Mouse (Mus musculus) liver, adult 2 months (tissue): Measurements from ENCODE around the gene Map4k1. TPM values are rescaled to one million over a fixed set of nuclear protein-coding genes. Genes with fewer than 3 reads are reported as not detected.
"Not testable (repeated sequence)": the region's sequence is repeated elsewhere in the genome, so short reads cannot be mapped to it uniquely, and the experiment has no call there.

Experiments used
- DNase-seq: peaks from one replicate; pipeline ENCODE4 v3.0.0-alpha.2; 2011; ENCODE audit warnings: low read depth, low spot score; ENCODE audit errors: extremely low read depth
- H3K27ac ChIP-seq: fragments of 200-500 bp; replicated peaks from 2 replicates; pipeline ENCODE4 v1.5.1; 2012; ENCODE audit warnings: low read depth, mild to moderate bottlenecking, control low read depth, inconsistent platforms, low read length; ENCODE audit not compliant: insufficient read depth
- H3K27me3 ChIP-seq: fragments of 200-500 bp; 2 replicates; pipeline ENCODE4 v1.6.1; 2012; ENCODE audit warnings: mild to moderate bottlenecking, moderate library complexity, low read length, inconsistent platforms; ENCODE audit not compliant: control insufficient read depth, insufficient read depth
- H3K36me3 ChIP-seq: fragments of 200-500 bp; 2 replicates; pipeline ENCODE4 v1.6.1; 2012; ENCODE audit warnings: low read length, inconsistent platforms; ENCODE audit not compliant: control insufficient read depth, insufficient read depth
- H3K4me1 ChIP-seq: fragments of 200-500 bp; 2 replicates; pipeline ENCODE4 v1.6.1; 2011; ENCODE audit warnings: low read length; ENCODE audit not compliant: control insufficient read depth, insufficient read depth
- H3K4me3 ChIP-seq: fragments of 200-500 bp; 2 replicates; pipeline ENCODE4 v1.5.1; 2011; ENCODE audit warnings: low read depth, mild to moderate bottlenecking, control low read depth, low read length, moderate library complexity; ENCODE audit not compliant: insufficient read depth
- H3K79me2 ChIP-seq: fragments of 200-500 bp; 2 replicates; pipeline ENCODE4 v1.6.1; 2012; ENCODE audit warnings: inconsistent platforms, mild to moderate bottlenecking, low read length, moderate library complexity; ENCODE audit not compliant: control insufficient read depth, insufficient read depth
- H3K9ac ChIP-seq: fragments of 200-500 bp; 2 replicates; pipeline ENCODE4 v1.6.1; 2012; ENCODE audit warnings: low read depth, mild to moderate bottlenecking, control low read depth, inconsistent platforms, low read length
- CTCF ChIP-seq: fragments of 200-500 bp; IDR thresholded peaks from 2 replicates; pipeline ENCODE4 v1.5.1; 2011; ENCODE audit warnings: low read depth, low read length, control low read depth
- POLR2A ChIP-seq: fragments of 200-500 bp; IDR thresholded peaks from 2 replicates; pipeline ENCODE4 v1.6.1; 2011; ENCODE audit warnings: low read length, control low read depth; ENCODE audit not compliant: insufficient read depth; ENCODE audit errors: extremely low read depth
- WGBS: fragments of 180-500 bp; shearing (Covaris S2); methylation state at CpG from one replicate; pipeline ENCODE4 v1.1.7; 2018; 5-methylcytosine and 5-hydroxymethylcytosine counted together
- polyA plus RNA-seq: library from polyadenylated mRNA; depleted of rRNA; stranded (reverse); fragments of >200 nt; gene quantifications from 2 replicates; pipeline ENCODE4 v1.2.3, GENCODE M21; 2012
- total RNA-seq: library from RNA; depleted of rRNA; stranded (reverse); fragments of >200 nt; gene quantifications from 2 replicates; pipeline ENCODE4 v1.2.3, GENCODE M21; 2014

Gene Map4k1
- total and polyA plus RNA-seq, 2 experiments = 0.18 to 1.5 TPM

DNA sequence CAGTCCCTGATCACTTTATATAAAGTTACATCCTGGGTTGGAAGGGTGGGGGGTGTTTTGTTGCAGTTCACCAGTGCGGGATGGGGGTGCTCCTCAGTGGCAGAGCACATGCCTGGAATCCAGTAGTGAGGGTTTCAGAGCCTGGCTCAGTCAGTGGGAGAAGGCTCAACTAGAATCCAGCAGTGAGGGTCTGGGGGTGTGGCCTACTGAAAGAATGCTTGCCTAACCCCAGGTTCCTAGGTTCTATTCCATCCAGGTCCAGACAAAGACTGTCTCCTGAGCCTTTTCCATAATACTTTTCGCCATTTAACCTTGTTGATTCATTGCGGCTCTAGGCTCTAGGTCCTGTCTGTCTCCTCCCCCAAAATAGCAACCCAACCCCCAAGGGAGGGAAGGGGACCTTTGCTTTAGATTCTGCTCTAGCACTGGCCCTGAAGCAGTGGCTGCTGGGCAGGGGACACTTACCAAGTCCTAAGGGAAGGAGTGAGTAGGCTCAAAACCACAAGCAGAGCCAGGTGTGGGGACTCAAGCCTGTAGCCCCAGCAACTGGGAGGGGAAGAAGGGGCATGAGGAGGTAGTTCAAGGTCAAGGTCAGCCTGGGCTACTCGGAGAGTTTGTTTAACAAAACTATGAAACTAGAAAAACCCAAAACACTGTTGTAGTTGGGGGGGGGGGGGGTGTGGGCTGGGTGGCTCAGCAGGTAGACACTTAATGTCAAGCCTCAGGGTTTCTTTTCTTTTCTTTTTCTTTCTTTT is 14.9 kb upstream of the Map4k1 start:
- 75% methylated on average over 4 of the region's 4 CpGs for WGBS

GRCm38 (mm10) chr7:28968120-28968519 is 13.7 kb upstream of the Map4k1 start:
- 95% methylated on average over 8 of the region's 8 CpGs for WGBS
- not testable (repeated sequence) for H3K27ac ChIP-seq, H3K27me3 ChIP-seq, H3K9ac ChIP-seq, DNase-seq, H3K79me2 ChIP-seq, H3K36me3 ChIP-seq, H3K4me3 ChIP-seq
- peaks cover 20% of the 10 kb centered on the region; the same call in 1 of the 2 replicates for H3K4me1 ChIP-seq

More for the DNA sequence above, 14.9 kb upstream of the Map4k1 start:
- H3K9ac ChIP-seq = no peak overlapping the region
- H3K4me1 ChIP-seq = peaks cover 20% of the 10 kb centered on the region; the same call in 1 of the 2 replicates
- DNase-seq = no peak
- H3K79me2 ChIP-seq = peaks cover 1% of the 10 kb centered on the region
- H3K4me3 ChIP-seq = no peak overlapping the region
- TF ChIP-seq POLR2A = no peak
- TF ChIP-seq CTCF = no peak
- no peak overlapping the region for H3K27ac ChIP-seq
- H3K36me3 ChIP-seq = no peaks in the 10 kb centered on the region; the same call in 1 of the 2 replicates
- no peaks in the 10 kb centered on the region for H3K27me3 ChIP-seq

- no peak for DNase-seq
- 100% methylated on average over 1 of the region's 1 CpGs for WGBS
- no peaks in the 10 kb centered on the region for H3K79me2 ChIP-seq
- H3K4me3 ChIP-seq = no peak overlapping the region
- H3K36me3 ChIP-seq = no peaks in the 10 kb centered on the region; the same call in 1 of the 2 replicates
- TF ChIP-seq POLR2A (no peak), CTCF (no peak)
- H3K9ac ChIP-seq = no peak overlapping the region
- H3K4me1 ChIP-seq = peaks cover 20% of the 10 kb centered on the region; the same call in 1 of the 2 replicates
- H3K27me3 ChIP-seq = no peaks in the 10 kb centered on the region
- H3K27ac ChIP-seq = 0 out of 2 replicates have a peak overlapping the region, but pooled peaks have one; percentile 30
Observed at GRCm38 (mm10) chr7:28969271-28969670, 12.6 kb upstream of the Map4k1 start.

DNA sequence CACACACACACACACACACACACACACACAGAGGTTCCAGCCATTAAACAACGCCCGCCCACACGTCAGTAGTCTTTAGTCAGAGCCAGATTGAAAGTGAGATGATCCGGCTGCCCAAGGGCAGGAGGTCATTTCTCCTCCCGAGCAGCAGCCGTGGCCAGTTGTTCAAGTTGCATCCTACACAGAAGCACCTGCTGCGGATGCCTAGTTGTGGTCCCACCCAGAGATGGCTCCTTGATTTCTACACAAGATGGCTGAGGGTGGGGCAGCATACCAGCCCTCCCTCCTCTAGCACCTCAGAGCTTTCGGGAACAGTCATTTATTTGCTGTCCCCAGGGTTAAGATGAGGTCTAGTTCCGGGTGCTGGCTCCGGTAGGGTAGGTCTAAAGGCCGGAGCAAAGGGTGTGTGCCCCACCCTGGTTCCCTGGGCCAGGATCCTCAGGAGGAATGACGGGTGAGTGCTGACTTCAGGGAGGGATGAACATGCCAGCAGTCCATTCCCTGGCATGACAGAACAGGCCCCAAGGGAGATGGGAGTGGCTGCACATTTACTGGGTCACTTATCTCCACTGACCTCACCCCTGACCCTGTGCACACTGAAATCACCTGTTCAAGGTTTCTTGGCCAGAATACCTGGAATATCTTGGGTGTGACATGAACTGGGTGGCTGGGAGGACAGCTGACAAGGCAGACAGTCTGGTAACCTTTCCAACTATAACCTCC is 12.0 kb upstream of the Map4k1 start:
- Histone ChIP-seq H3K4me1 (peaks cover 20% of the 10 kb centered on the region; the same call in 1 of the 2 replicates), H3K79me2 (no peaks in the 10 kb centered on the region), H3K9ac (no peak overlapping the region), H3K27ac (peak overlapping the region; percentile 30), H3K36me3 (no peaks in the 10 kb centered on the region; the same call in 1 of the 2 replicates), H3K27me3 (no peaks in the 10 kb centered on the region), H3K4me3 (no peak overlapping the region)
- no peak for TF ChIP-seq POLR2A
- WGBS = 25% methylated on average over 12 of the region's 12 CpGs
- DNase-seq = peak; percentile 97

DNA sequence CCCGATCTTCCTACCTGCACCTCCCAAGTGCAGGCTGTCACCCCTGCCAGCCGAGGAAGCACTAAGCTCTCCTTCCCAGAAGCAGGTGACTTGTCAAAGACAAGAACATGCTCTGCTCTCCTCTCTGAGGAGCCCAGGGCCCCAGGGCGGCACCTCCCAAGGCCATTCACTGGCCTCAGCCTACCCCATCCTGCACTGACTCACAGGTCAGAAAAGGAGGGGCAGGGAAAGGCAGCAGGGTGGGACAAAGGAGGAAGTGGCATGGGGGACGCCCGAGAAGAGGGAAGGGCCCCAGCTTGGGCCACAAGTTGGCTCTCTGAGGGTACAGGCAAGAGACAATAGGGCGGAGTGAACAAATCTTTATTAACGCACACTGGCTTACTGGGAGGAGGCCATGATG is 10.8 kb upstream of the Map4k1 start:
- Histone ChIP-seq H3K36me3 (no peaks in the 10 kb centered on the region; the same call in 1 of the 2 replicates), H3K9ac (no peak overlapping the region), H3K4me3 (no peak overlapping the region), H3K27me3 (no peaks in the 10 kb centered on the region), H3K79me2 (no peaks in the 10 kb centered on the region), H3K27ac (no peak overlapping the region), H3K4me1 (peaks cover 20% of the 10 kb centered on the region; the same call in 1 of the 2 replicates)
- no peak for DNase-seq
- WGBS = 90% methylated on average over 7 of the region's 7 CpGs
- TF ChIP-seq CTCF (no peak), POLR2A (no peak)
